Mouse (Mus musculus) forebrain, embryonic 13.5 days (tissue): ENCODE results near the gene Gm13723. TPM values are rescaled to one million over a fixed set of nuclear protein-coding genes. Genes with fewer than 3 reads are reported as not detected.

Experiments used
- ATAC-seq: fragments of 200-750 bp; cut with Nextera tagmentation; 2 replicates; pipeline ENCODE4 v1.8.0; 2017
- H3K27ac ChIP-seq: fragments of 300-500 bp; sonication (generic); 2 replicates; pipeline ENCODE4 v1.5.1; 2015; ENCODE audit warnings: inconsistent platforms, mild to moderate bottlenecking, moderate library complexity
- H3K27me3 ChIP-seq: fragments of 300-500 bp; sonication (generic); 2 replicates; pipeline ENCODE4 v1.6.1; 2015; ENCODE audit warnings: mild to moderate bottlenecking, inconsistent platforms
- H3K36me3 ChIP-seq: fragments of 300-500 bp; sonication (generic); 2 replicates; pipeline ENCODE4 v1.6.1; 2015; ENCODE audit warnings: mild to moderate bottlenecking, inconsistent platforms; ENCODE audit not compliant: poor library complexity, severe bottlenecking
- H3K4me1 ChIP-seq: fragments of 300-500 bp; sonication (generic); 2 replicates; pipeline ENCODE4 v1.6.1; 2015; ENCODE audit warnings: inconsistent platforms
- H3K4me2 ChIP-seq: fragments of 300-500 bp; sonication (generic); 2 replicates; pipeline ENCODE4 v1.6.1; 2015; ENCODE audit warnings: inconsistent platforms, mild to moderate bottlenecking, moderate library complexity
- H3K4me3 ChIP-seq: fragments of 300-500 bp; sonication (generic); 2 replicates; pipeline ENCODE4 v1.5.1; 2015; ENCODE audit warnings: mild to moderate bottlenecking, inconsistent platforms
- H3K9ac ChIP-seq: fragments of 300-500 bp; sonication (generic); 2 replicates; pipeline ENCODE4 v1.6.1; 2015; ENCODE audit warnings: mild to moderate bottlenecking, inconsistent platforms
- H3K9me3 ChIP-seq: fragments of 300-500 bp; sonication (generic); replicated peaks from 2 replicates; pipeline ENCODE4 v1.6.1; 2016; ENCODE audit warnings: inconsistent platforms
- WGBS: fragments of 180-500 bp; shearing (Covaris S2); methylation state at CpG from one replicate; pipeline ENCODE4 v1.1.7; 2015; 5-methylcytosine and 5-hydroxymethylcytosine counted together
- polyA plus RNA-seq: library from polyadenylated mRNA; unstranded; fragments of >200 nt; fragmentation: Nextera tagmentation; extraction: Ambion mirVana; gene quantifications from 2 replicates; pipeline ENCODE4 v1.2.1, GENCODE M21; 2015

Gene Gm13723
- polyA plus RNA-seq = not detected in 2 replicates

DNA sequence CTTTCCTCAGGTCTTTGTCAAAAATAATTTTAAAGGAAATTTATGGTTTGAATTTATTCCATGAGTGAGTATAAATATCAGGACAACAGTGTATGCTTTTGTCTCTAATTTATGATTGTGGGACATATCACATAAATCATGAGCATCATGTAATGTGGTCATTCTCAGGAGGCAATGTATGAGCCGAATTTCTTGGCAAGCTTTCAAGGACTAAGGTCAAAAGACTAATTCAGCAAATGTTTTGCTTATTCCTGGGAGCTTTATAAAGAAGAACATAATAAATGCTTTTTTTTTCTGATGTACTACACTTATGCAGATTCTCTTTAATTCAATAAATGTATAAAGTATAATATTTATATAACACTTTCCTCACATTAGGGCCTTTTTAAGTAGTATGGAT lies at the start of gene Gm13723:
Gm13723 (minus strand) TSS at position 101 of the 400 bp plus-strand sequence.
- Histone ChIP-seq H3K4me2 (no peak within 1 kb of the TSS), H3K4me1 (no peaks in the 10 kb centered on the region), H3K9ac (no peak within 1 kb of the TSS), H3K4me3 (no peak within 1 kb of the TSS), H3K9me3 (no peaks in the 10 kb centered on the region), H3K36me3 (no peaks in the 10 kb centered on the region), H3K27ac (no peak within 1 kb of the TSS), H3K27me3 (no peaks in the 10 kb centered on the region)
- no peak for ATAC-seq
- 78% methylated on average over 1 of the region's 1 CpGs for WGBS

DNA sequence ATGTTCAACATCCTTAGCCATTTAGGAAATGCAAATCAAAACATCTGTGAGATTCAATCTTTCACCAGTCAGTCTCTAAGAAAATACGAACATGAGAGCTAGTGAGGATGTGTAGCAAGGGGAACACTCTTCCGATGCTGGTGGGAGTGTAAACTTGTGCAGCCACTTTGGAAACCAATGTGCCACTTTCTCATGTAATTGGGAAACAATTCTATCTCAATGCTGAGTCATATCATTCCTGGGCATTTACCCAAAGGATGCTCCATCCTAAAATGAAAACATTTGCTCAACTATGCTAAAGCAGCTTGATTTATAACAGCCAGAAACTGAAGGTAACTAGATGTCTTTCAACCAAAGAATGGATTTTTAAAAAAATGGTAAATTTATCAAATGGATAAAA lies 31.0 kb upstream of the Gm13723 start:
- Histone ChIP-seq H3K9ac (no peak overlapping the region), H3K4me1 (no peaks in the 10 kb centered on the region), H3K4me3 (no peak overlapping the region), H3K27ac (no peak overlapping the region), H3K9me3 (no peaks in the 10 kb centered on the region), H3K36me3 (no peaks in the 10 kb centered on the region), H3K27me3 (no peaks in the 10 kb centered on the region), H3K4me2 (no peak overlapping the region)
- no peak for ATAC-seq
- 89% methylated on average over 2 of the region's 2 CpGs for WGBS

DNA sequence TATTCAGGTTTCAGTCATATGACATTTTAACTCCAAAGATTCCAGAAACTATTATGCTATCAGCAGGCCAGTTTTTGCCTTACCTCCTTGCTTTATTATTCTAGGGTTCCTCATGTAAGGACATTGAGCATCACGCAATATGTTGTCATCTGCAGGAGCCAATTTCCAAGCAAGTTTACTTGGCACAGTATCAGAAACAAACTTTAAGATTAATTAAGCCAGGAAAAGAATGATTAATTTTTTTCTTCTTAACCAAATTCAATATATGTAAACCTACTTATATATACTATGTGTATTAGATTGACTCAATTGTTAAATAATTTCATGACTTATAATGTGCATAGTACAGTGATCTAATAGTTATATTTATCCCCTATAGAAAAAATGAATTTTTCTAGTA lies 17.5 kb upstream of the Gm13723 start, which contains the start of gene Olfr1097:
Olfr1097 (minus strand) TSS at position 101 of the 400 bp plus-strand sequence.
- Histone ChIP-seq H3K4me3 (no peak within 1 kb of the TSS), H3K36me3 (no peaks in the 10 kb centered on the region), H3K4me1 (no peaks in the 10 kb centered on the region), H3K4me2 (no peak within 1 kb of the TSS), H3K27me3 (no peaks in the 10 kb centered on the region), H3K27ac (no peak within 1 kb of the TSS), H3K9ac (no peak within 1 kb of the TSS), H3K9me3 (no peaks in the 10 kb centered on the region)
- ATAC-seq = no peak
- 93% methylated on average over 1 of the region's 1 CpGs for WGBS

DNA sequence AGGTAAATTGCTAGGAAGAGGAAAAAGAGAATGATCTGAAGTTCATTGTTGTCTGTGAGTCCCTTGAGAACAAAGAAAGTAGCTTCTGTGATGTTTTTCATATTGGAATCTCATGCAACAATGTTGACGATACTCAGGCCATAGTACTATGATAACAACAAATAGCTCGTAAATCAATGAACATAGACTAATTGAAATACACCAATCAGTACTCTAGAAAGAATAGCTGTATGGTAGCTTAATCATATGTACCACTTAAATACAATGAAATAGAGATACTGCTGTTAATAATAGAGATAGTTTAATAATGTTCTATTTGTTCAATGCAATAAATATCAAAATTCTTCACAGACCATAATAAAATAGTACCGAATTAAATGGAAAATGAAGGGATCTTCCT lies 23.0 kb downstream of the Gm13723 start, which contains the start of gene Olfr1095:
Olfr1095 (minus strand) TSS at position 101 of the 400 bp plus-strand sequence.
- H3K27me3 ChIP-seq = no peaks in the 10 kb centered on the region
- H3K4me3 ChIP-seq = no peak within 1 kb of the TSS
- ATAC-seq = no peak
- no peak within 1 kb of the TSS for H3K4me2 ChIP-seq
- no peak within 1 kb of the TSS for H3K9ac ChIP-seq
- H3K27ac ChIP-seq = no peak within 1 kb of the TSS
- H3K4me1 ChIP-seq = no peaks in the 10 kb centered on the region
- WGBS = 90% methylated on average over 3 of the region's 3 CpGs
- no peaks in the 10 kb centered on the region for H3K9me3 ChIP-seq
- H3K36me3 ChIP-seq = no peaks in the 10 kb centered on the region

DNA sequence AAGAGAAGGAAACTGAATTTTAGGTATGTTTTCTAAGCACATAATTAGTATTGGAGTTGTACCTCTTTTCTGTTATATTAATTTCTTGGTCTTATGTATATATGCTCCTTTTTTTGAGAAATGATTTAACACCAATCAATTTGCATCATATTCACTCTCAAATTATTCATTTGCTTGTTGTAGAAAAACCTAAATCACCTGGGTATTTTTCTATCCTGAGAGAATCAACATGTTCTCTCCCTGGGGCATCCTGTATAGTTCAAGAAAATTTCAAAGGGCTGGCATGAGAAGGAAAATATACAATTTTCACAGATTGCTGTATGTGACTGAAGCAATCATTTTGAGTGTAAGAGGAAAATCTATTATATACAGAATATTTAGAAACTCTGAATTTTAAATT lies 50.2 kb downstream of the Gm13723 start, which contains the start of gene Olfr1094:
Olfr1094 (plus strand) TSS at position 301 of the 400 bp plus-strand sequence.
- Histone ChIP-seq H3K27ac (no peak within 1 kb of the TSS), H3K9me3 (no peaks in the 10 kb centered on the region), H3K9ac (no peak within 1 kb of the TSS), H3K4me3 (no peak within 1 kb of the TSS), H3K27me3 (no peaks in the 10 kb centered on the region), H3K4me1 (no peaks in the 10 kb centered on the region), H3K36me3 (no peaks in the 10 kb centered on the region), H3K4me2 (no peak within 1 kb of the TSS)
- no peak for ATAC-seq

Other genes with a start within 250 kb of the Gm13723 start
- not detected in 2 replicates for gene Olfr1084, start 235.1 kb downstream of the Gm13723 start, polyA plus RNA-seq
- gene Olfr1085, start 212.8 kb downstream of the Gm13723 start, polyA plus RNA-seq = not detected in 2 replicates
- not detected in 2 replicates for gene Olfr1086, start 194.7 kb downstream of the Gm13723 start, polyA plus RNA-seq
- not detected in 2 replicates for gene Olfr1087, start 176.4 kb downstream of the Gm13723 start, polyA plus RNA-seq
- gene Olfr1089, start 141.1 kb downstream of the Gm13723 start, polyA plus RNA-seq = not detected in 2 replicates
- not detected in 2 replicates for gene Olfr1090, start 115.8 kb downstream of the Gm13723 start, polyA plus RNA-seq
- gene Olfr1093, start 92.3 kb downstream of the Gm13723 start, polyA plus RNA-seq = not detected in 2 replicates
- gene Olfr141, start 64.8 kb downstream of the Gm13723 start, polyA plus RNA-seq = not detected in 2 replicates
- not detected in 2 replicates for gene Olfr1094, start 50.1 kb downstream of the Gm13723 start, polyA plus RNA-seq
- not detected in 2 replicates for gene Olfr1095, start 23.1 kb downstream of the Gm13723 start, polyA plus RNA-seq
- gene Olfr1097, start 17.4 kb upstream of the Gm13723 start, polyA plus RNA-seq = not detected in 2 replicates
- gene Olfr1098, start 49.7 kb upstream of the Gm13723 start, polyA plus RNA-seq = not detected in 2 replicates
- gene Olfr1099, start 85.9 kb upstream of the Gm13723 start, polyA plus RNA-seq = not detected in 2 replicates
- not detected in 2 replicates for gene Olfr1100, start 105.2 kb upstream of the Gm13723 start, polyA plus RNA-seq
- gene Olfr1101, start 116.4 kb upstream of the Gm13723 start, polyA plus RNA-seq = not detected in 2 replicates
- gene Olfr1102, start 123.6 kb upstream of the Gm13723 start, polyA plus RNA-seq = not detected in 2 replicates
- gene Olfr1104, start 152.3 kb upstream of the Gm13723 start, polyA plus RNA-seq = not detected in 2 replicates
- not detected in 2 replicates for gene Olfr1105, start 161.7 kb upstream of the Gm13723 start, polyA plus RNA-seq
- gene Olfr1106, start 177.5 kb upstream of the Gm13723 start, polyA plus RNA-seq = not detected in 2 replicates
- gene Olfr1107, start 201.0 kb upstream of the Gm13723 start, polyA plus RNA-seq = not detected in 2 replicates
- not detected in 2 replicates for gene Olfr1109, start 221.2 kb upstream of the Gm13723 start, polyA plus RNA-seq
- gene Olfr259, start 239.8 kb upstream of the Gm13723 start, polyA plus RNA-seq = not detected in 2 replicates